Mouse (Mus musculus): ENCODE data around the gene Snapc2. TPM values are rescaled to one million over a fixed set of nuclear protein-coding genes. Genes with fewer than 3 reads are reported as not detected.
A peak's percentile ranks its signal among the peaks of the same experiment; 100 is the strongest.

Gene Snapc2
- 64.0 and 64.7 TPM in 2 replicates for polyA plus RNA-seq (2016; fragmentation: Nextera tagmentation; extraction: Ambion mirVana)

DNA sequence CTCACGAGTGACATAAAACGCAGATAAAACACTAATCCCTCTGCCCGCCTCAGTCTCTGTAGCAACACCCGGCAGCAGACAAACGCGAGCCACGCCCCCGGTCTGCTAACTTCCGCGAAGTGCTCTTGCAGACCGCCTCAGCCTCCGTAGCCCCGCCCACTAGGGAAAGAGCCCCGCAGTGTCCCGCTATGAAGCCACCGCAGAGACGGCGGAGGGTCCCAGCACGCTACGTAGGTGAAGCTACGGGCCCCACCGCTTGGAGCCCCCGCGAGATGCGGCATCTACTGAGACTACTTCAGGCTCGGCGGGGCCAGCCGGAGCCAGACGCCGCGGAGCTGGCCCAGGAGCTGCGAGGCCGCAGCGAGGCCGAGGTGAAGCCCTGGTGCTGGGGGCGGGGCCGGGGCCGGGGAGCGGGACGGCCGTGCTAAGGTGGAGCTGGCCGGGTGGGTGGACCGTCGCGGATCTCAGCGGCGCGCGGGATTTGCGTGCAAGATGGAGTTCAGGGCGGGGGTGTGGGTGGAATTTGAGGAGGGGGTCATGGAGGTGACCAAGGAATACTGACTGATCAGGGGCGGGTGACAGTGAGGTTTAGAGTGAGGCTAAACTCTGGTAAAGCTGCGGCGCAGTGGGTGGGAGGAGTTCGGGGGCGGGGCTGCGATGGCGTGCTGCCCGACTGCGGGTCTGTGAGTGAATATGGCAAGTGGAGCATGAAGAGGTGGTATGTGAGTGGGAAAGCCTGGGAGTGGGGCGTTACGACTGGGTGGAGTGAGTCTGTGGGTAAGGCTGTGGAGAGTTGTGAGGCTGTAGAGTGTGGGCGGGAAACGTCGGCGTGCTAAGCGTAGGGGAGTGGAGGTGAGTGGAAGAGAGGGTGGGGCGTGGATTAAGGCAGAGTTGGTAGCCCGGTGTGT lies at the start of gene Snapc2:
Gene Snapc2 (plus strand): TSS at position 147 of the 908 bp plus-strand sequence.
- 1% methylated on average over 69 of the region's 69 CpGs for WGBS
- peaks cover 62% of the 10 kb centered on the region for H3K4me1 ChIP-seq

DNA sequence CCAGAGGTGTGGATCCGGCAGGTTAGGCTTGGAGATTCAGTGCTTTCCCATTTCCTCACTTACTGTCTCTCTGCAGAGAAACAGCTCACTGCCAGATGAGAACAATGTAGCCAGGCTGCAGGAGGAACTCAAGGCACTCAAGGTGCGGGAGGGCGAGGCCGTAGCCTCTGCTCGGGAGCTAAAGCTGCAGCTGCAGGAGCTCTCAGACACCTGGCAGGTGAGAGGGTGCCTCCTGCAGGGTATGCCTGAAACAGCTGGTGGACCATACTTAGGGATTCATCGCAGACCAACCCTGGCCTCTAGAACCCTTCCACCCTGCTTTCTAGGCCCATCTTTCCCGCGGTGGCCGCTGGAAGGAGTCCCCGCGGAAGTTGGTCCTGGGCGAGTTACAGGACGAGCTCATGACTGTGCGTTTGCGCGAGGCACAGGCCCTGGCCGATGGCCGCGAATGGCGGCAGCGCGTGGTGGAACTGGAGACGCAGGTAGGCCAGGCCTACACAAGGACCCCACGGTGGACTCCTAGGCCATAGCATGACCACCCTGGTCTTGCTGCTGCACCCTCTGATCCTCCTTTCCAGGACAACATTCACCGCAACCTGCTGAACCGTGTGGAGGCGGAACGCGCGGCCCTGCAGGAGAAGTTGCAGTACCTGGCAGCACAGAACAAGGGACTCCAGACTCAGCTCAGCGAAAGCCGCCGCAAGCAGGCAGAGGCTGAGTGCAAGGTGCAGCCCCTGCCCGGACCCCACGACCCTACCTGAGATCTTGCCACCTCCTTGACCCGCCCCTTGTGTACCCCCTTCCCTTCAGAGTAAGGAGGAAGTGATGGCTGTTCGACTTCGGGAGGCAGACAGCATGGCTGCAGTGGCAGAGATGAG lies 47.4 kb upstream of the Snapc2 start:
- H3K27ac ChIP-seq: no peak overlapping the region
- H3K4me1 ChIP-seq: peaks cover 21% of the 10 kb centered on the region
- peaks cover 6% of the 10 kb centered on the region; the same call in 1 of the 2 replicates for H3K9me3 ChIP-seq
- H3K36me3 ChIP-seq (replicated peaks): peaks cover 17% of the 10 kb centered on the region
- peak overlapping the region; percentile 36 for H3K4me3 ChIP-seq
- no peak for DNase-seq (ENCODE audit: extremely low spot score, low spot score)
- peaks cover 66% of the 10 kb centered on the region for H3K27me3 ChIP-seq (ENCODE audit: poor library complexity, severe bottlenecking)
- 8% methylated on average over 38 of the region's 38 CpGs for WGBS

More for the DNA sequence above, at the start of gene Snapc2:
- H3K27ac ChIP-seq: peak within 1 kb of the TSS; percentile 96
- peaks cover 48% of the 10 kb centered on the region for H3K36me3 ChIP-seq (replicated peaks)
- peak; percentile 96 for DNase-seq (ENCODE audit: extremely low spot score, low spot score)
- H3K27me3 ChIP-seq (ENCODE audit: poor library complexity, severe bottlenecking): peaks cover 23% of the 10 kb centered on the region
- peak within 1 kb of the TSS; percentile 87 for H3K4me3 ChIP-seq
- 0 out of 2 replicates have a peak, but pooled peaks cover 2% of the 10 kb centered on the region for H3K9me3 ChIP-seq

DNA sequence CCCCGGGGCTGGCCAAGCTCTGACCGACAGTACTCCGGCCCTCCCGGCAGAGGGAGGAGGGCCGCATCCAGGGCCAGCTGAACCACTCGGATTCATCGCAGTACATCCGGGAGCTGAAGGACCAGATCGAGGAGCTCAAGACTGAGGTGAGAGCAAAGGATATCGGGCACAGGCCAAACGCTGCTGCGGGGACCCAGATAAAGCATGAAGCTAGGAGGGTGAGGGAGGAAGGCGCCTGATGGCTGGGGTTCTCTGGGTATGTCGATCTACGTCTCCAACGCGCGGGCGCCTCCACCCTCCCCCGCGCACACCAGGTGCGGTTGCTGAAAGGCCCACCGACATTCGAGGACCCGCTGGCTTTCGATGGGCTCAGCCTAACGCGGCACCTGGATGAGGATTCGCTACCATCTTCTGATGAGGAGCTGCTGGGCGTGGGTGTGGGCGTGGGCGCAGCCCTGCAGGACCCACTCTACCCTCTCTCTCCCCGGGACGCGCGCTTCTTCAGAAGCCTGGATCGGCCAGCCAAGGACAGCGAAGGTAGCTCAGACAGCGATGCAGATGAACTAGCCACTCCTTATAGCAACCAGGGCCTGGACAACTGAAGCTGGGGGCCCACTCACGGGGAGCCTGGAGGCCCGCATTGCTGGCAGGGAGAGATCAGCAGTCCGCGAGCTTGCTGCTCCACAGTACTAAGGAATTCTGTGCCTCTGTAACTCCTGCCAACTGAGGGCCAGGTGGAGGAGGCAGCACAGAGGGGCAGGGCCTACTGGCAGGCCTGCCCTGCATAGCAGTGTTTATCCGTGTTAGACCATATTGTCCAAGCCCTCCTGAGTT lies 46.5 kb upstream of the Snapc2 start:
- H3K4me3 ChIP-seq: peak overlapping the region; percentile 36
- peaks cover 26% of the 10 kb centered on the region for H3K36me3 ChIP-seq (replicated peaks)
- peaks cover 6% of the 10 kb centered on the region; the same call in 1 of the 2 replicates for H3K9me3 ChIP-seq
- H3K4me1 ChIP-seq: peaks cover 21% of the 10 kb centered on the region
- no peak overlapping the region for H3K27ac ChIP-seq
- WGBS: 7% methylated on average over 43 of the region's 44 CpGs
- DNase-seq (ENCODE audit: extremely low spot score, low spot score): peak; percentile 37
- peaks cover 66% of the 10 kb centered on the region for H3K27me3 ChIP-seq (ENCODE audit: poor library complexity, severe bottlenecking)

DNA sequence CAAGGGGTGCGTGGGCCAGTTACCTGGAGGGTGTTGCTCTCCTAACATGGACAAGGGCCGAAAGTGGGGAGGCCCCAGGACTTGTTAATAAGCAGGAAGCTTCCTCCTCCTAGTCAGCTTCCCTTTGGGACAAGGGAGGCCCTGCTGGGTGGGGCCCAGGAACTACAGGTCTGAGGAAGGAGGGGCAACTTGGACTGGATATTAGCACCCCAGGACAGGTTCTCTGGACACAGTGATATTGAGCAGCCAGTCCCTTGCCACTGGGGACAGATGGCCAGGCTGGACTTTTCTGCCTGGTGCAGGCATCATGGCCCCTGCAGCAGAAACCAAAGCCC lies 45.9 kb upstream of the Snapc2 start:
- Histone ChIP-seq H3K27ac (no peak overlapping the region), H3K4me3 (no peak overlapping the region), H3K4me1 (peaks cover 21% of the 10 kb centered on the region), H3K27me3 (ENCODE audit: poor library complexity, severe bottlenecking) (peaks cover 66% of the 10 kb centered on the region), H3K36me3 (replicated peaks) (peaks cover 26% of the 10 kb centered on the region), H3K9me3 (peaks cover 6% of the 10 kb centered on the region; the same call in 1 of the 2 replicates)
- WGBS: 50% methylated on average over 2 of the region's 2 CpGs
- DNase-seq (ENCODE audit: extremely low spot score, low spot score): no peak

DNA sequence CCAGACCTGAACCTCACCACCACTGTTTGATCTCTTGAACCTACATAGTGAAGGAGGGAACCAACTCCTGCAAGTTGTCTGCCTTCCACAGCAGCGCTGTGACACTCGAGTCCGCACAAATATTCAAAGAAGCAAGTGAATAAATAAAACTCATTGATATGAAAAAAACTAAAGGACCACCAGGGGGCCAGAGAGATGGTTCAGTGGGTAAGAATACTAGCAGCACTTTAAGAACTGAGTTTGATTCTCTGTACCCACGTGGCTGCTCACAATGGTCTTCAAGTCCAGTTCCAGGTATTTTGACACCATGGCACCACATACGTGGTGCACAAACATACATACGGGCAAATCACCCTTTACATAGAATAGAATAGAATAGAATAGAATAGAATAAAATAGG lies 41.8 kb upstream of the Snapc2 start:
- H3K4me3 ChIP-seq: no peak overlapping the region
- H3K27me3 ChIP-seq (ENCODE audit: poor library complexity, severe bottlenecking): peaks cover 60% of the 10 kb centered on the region
- DNase-seq (ENCODE audit: extremely low spot score, low spot score): no peak
- 81% methylated on average over 6 of the region's 6 CpGs for WGBS
- H3K9me3 ChIP-seq: peaks cover 6% of the 10 kb centered on the region; the same call in 1 of the 2 replicates
- H3K27ac ChIP-seq: no peak overlapping the region
- peaks cover 35% of the 10 kb centered on the region for H3K36me3 ChIP-seq (replicated peaks)
- peaks cover 50% of the 10 kb centered on the region for H3K4me1 ChIP-seq

DNA sequence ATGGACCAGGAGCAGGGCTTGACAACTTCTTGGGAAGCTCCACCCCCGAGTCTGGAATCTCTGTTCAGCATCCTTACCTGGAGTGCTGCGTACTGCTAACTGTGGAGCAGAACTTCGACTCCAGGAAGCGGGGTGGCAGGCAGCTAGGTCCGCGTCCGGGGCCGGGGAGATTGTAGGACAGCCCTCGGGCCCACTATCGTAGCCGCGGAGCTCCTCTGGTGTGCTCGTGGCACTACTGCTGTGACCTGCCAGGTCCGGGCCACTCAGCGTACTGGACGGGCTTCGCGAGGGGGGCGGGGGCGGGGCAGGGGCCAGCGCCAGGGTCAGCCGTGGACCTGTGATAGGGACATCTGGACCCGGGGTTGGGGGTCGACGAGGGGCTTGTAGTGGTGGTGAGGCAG lies 40.1 kb upstream of the Snapc2 start:
- Histone ChIP-seq H3K27ac (peak overlapping the region; percentile 81), H3K4me3 (peak overlapping the region; percentile 49), H3K36me3 (replicated peaks) (peaks cover 35% of the 10 kb centered on the region), H3K9me3 (peaks cover 6% of the 10 kb centered on the region; the same call in 1 of the 2 replicates), H3K27me3 (ENCODE audit: poor library complexity, severe bottlenecking) (peaks cover 60% of the 10 kb centered on the region), H3K4me1 (peaks cover 54% of the 10 kb centered on the region)
- DNase-seq (ENCODE audit: extremely low spot score, low spot score): peak; percentile 53
- WGBS: 1% methylated on average over 25 of the region's 25 CpGs

DNA sequence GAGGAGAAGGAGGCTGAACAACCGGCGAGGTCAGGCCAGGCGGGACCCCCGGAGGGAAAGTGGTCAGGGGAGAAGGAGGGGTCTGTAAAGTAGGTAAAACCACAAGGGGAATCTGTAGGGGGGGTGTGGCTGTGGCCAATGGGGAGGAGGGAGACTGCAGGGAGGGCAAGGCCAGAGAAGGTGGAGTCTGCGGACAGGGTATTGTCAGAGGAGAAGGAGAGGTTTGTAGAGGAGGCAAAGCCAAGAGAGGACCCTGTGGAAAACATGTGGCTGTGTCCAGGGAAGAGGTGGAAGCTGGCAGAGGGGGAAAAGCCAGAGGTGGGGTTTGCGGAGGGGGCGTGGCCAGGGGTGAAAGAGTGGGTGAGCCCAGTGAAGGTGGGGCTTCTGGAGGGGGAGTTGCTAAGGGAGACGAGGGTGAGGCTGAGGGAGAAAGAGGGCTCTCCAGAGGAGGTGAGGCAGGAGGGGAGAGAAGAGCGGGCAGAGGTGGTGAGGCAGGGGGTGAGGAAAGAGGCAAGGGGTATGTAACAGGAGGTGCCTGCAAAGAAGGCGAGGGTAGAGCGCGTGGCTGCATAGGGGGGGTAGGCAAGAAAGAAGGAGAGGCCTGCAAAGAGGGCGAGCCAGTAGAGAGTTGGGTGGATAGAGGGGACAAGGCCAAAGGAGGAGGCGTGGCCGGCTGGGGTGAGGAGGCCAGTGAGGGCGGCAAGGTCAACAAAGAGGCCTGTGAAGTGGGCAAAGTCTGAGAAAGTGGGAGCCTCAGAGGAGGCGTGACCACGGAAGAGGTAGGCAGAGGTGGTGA lies 39.5 kb upstream of the Snapc2 start:
- Histone ChIP-seq H3K9me3 (peaks cover 6% of the 10 kb centered on the region; the same call in 1 of the 2 replicates), H3K4me3 (peak overlapping the region; percentile 49), H3K27me3 (ENCODE audit: poor library complexity, severe bottlenecking) (peaks cover 60% of the 10 kb centered on the region), H3K27ac (peak overlapping the region; percentile 81), H3K4me1 (peaks cover 55% of the 10 kb centered on the region), H3K36me3 (replicated peaks) (peaks cover 35% of the 10 kb centered on the region)
- DNase-seq (ENCODE audit: extremely low spot score, low spot score): peak; percentile 64
- WGBS: 2% methylated on average over 18 of the region's 18 CpGs

DNA sequence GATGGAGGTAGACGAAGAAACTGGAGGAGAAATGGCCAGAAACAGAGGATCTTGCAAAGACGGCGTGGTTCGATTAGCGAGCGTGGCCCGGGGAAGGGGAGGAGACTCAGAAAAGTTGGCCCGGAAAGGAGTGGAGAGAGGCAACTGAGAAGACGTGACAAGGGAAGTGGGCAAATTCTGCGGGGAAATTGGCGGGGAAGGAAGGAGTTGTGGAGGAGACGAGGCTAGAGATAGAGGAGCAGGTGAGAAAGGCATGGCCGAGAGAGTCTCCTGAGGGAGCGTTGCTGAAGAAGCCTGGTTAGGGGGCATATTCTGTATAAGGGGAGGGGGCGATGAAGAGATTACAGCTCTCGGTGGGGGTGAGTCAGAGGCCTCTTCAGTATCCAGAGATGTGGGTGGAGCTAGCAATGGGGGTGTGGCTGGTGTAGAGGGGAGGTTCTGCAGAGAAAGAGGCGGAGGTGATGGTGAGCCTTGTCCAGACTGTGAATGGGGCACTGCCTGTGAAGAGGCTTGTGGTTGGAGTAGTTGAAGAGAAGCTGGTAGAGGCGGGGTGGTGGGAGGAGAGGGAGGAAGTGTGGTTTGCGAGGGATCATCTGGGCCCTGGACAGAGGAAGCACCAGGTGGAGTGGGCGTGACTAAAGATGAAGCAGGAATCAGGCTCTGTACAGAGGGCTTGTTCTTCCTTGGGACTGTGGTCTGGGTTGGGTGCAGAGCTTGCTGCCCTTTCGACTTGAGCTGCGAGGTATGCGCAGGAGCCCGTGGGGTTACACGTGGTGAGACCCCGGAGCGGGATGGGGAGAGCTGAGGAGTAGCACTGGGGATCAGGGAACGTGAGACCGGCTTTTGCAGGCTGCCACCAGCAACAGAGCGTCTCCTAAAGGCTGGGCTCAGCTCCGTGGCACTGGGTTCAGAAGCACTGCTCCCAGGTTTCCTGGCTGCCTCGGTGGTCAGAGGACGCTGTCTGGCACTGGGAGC lies 38.6 kb upstream of the Snapc2 start:
- Histone ChIP-seq H3K4me3 (peak overlapping the region; percentile 49), H3K36me3 (replicated peaks) (peaks cover 30% of the 10 kb centered on the region), H3K9me3 (peaks cover 6% of the 10 kb centered on the region; the same call in 1 of the 2 replicates), H3K4me1 (peaks cover 55% of the 10 kb centered on the region), H3K27ac (peak overlapping the region; percentile 81), H3K27me3 (ENCODE audit: poor library complexity, severe bottlenecking) (peaks cover 62% of the 10 kb centered on the region)
- DNase-seq (ENCODE audit: extremely low spot score, low spot score): peak; percentile 55
- 11% methylated on average over 33 of the region's 33 CpGs for WGBS

DNA sequence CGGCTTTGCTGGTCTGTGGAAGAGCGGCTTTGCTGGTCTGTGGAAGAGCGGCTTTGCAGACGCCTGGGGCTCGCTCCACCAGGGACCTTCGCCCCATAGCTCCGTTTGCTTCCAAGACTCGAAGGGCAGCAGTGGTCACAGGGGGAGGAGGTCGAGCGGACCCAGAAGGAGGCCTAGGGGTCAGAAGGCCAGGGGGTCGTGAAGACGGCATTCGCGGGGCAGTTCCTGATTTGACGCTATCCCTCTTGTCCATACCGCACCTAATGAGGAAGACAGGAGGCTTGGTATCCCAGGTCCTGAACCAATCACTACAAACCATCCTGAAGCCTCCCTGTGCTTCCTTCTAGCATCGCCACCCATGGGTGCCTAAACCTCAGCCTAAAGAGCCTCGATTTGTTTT lies 36.6 kb upstream of the Snapc2 start:
- Histone ChIP-seq H3K36me3 (replicated peaks) (peaks cover 10% of the 10 kb centered on the region), H3K4me3 (peak overlapping the region; percentile 72), H3K27ac (peak overlapping the region; percentile 95), H3K4me1 (peaks cover 55% of the 10 kb centered on the region), H3K27me3 (ENCODE audit: poor library complexity, severe bottlenecking) (peaks cover 62% of the 10 kb centered on the region), H3K9me3 (no peaks in the 10 kb centered on the region)
- 5% methylated on average over 18 of the region's 18 CpGs for WGBS
- DNase-seq (ENCODE audit: extremely low spot score, low spot score): peak; percentile 24

DNA sequence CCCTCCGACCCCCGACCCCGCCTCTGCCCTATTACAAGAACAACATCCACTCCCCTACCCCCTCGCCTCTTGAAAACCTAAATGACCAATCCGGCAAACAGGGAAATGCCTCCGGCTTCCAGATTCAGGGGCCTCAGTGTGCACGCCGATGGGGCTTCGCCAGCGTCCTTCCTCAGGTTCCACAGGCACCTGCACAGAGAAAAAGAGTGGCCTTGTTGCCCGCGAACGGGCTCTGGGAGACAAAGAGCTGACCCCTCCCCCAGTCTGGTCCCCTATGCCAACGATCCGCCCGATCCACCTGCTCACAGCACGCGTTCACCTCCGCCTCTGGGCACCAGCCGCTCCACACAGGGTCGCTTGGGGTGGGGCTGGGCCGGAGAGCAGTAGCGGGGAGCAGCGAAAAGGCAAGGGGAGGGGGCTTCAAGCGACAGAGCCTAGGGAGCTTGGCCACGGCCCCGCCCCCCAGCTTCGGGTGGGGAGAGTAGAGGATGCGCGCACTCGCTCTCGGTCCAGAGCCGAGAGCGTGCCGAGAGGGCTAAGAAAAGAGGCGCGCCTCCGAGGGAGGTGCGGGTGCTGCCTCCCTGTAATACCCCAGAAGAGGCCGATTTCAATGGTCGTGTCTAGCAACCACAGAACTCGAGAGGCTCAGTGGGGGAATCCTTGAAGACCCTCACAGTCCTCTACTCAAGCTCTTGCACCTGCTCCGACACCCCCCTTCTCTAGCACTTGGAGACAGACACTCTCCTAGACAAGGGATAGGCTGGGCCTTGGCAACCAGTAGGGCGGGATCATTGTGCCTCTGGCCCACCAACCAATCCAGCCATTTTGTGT lies 35.9 kb upstream of the Snapc2 start, which contains the start of gene Prr36:
Gene Prr36 (minus strand): TSS at position 669 of the 831 bp plus-strand sequence.
- H3K9me3 ChIP-seq: no peaks in the 10 kb centered on the region
- peaks cover 9% of the 10 kb centered on the region; the same call in 1 of the 2 replicates for H3K36me3 ChIP-seq (replicated peaks)
- H3K4me3 ChIP-seq: peak within 1 kb of the TSS; percentile 72
- DNase-seq (ENCODE audit: extremely low spot score, low spot score): peak; percentile 73
- peaks cover 62% of the 10 kb centered on the region for H3K27me3 ChIP-seq (ENCODE audit: poor library complexity, severe bottlenecking)
- H3K27ac ChIP-seq: peak within 1 kb of the TSS; percentile 95
- WGBS: under 1% methylated on average over 44 of the region's 44 CpGs
- peaks cover 55% of the 10 kb centered on the region for H3K4me1 ChIP-seq

Measured in forebrain, embryonic 10.5 days (tissue).